Mouse (Mus musculus) small intestine, adult 2 months (tissue): Measurements from ENCODE around the gene Eif4a3.

Source experiments
- CTCF ChIP-seq: fragments of 200-500 bp; IDR thresholded peaks from 2 replicates; pipeline ENCODE4 v1.5.1; 2012; ENCODE audit warnings: low read depth, mild to moderate bottlenecking, control low read depth, inconsistent platforms, low read length, moderate library complexity, mixed read lengths; ENCODE audit not compliant: insufficient replicate concordance, insufficient read length; ENCODE audit errors: extremely low read depth
- POLR2A ChIP-seq: fragments of 200-500 bp; IDR thresholded peaks from 2 replicates; pipeline ENCODE4 v1.6.1; 2012; ENCODE audit warnings: low read depth, mild to moderate bottlenecking, control low read depth, inconsistent platforms, low read length, moderate library complexity

DNA sequence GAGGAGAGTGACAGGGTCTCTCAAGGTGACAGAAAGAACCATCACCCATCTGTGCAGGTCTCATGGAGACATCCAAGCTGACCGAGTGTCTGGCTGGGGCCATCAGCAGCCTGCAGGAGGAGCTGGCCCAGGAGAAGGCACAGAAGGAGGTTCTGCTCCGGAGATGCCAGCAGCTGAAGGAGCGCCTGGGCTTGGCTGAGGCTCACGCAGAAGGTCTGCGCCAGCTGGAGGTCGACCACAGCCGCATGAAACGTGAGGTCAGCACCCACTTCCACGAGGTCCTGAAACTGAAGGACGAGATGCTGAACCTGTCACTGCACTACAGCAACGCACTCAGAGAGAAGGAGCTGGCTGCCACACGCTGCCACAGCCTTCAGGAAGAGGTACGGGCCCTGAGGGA, 22.6 kb upstream of the Eif4a3 start:
- TF ChIP-seq POLR2A (no peak), CTCF (no peak)
